Mouse (Mus musculus): ENCODE data around the gene Tmub1. TPM values are rescaled to one million over a fixed set of nuclear protein-coding genes. Genes with fewer than 3 reads are reported as not detected.

The Tmub1 gene
- total and polyA plus RNA-seq, 2 experiments from 2014 or later = 65.5 to 91.5 TPM

DNA sequence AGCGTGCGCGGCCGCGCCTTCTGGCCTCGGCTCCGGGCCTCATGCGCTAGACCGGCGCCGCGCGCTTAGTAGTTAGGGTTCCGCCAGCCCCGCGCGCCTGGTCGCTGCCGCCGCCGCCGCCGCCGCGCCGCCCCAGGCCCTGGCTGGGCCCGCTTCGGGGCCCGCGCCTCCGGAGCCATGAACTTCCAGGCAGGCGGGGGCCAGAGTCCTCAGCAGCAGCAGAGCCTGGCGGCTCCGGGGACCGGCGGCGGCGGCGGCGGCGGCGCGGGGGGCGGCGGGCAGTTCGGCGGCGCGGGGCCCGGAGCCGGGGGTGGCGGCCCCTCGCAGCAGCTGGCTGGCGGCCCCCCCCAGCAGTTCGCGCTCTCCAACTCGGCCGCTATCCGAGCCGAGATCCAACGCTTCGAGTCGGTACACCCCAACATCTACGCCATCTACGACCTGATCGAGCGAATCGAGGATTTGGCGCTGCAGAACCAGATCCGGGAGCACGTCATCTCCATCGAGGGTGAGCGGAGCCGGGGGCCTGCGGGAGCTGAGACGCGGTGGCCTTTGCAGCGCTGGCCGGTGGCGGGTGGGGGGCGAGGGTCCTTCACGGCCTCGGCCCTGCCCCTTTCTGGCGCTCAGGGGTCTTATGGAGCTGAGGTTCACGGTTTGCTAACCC lies 4.5 kb upstream of the Tmub1 start, which contains the start of gene Agap3:
Gene Agap3, plus strand, starts transcription at position 148 of the 661 bp plus-strand sequence.
- DNase-seq (ENCODE audit: low spot score) (peak; percentile 50), ATAC-seq (ENCODE audit: low FRiP score) (peak; percentile 4; the same call in 1 of the 2 replicates)
- H3K36me3 ChIP-seq (ENCODE audit: insufficient read depth, low read length) = no peaks in the 10 kb centered on the region
- peak within 1 kb of the TSS; percentile 91 for H3K9ac ChIP-seq (replicated peaks; ENCODE audit: low read length, poor library complexity, severe bottlenecking)
- TF ChIP-seq CTCF (IDR thresholded peaks at IDR 0.05) = no peak
- H3K4me3 ChIP-seq (ENCODE audit: low read depth, low read length) = peak within 1 kb of the TSS; percentile 65
- no peaks in the 10 kb centered on the region for H3K9me3 ChIP-seq (ENCODE audit: low read length)
- peak within 1 kb of the TSS; percentile 86 for H3K27ac ChIP-seq (ENCODE audit: low read depth, low read length)
- WGBS = 0% methylated on average over 59 of the region's 85 CpGs
- peaks cover 27% of the 10 kb centered on the region for H3K4me1 ChIP-seq (ENCODE audit: insufficient read depth, low read length)
- peak within 1 kb of the TSS; percentile 98 for H3K4me2 ChIP-seq (ENCODE audit: low read depth, low read length, poor library complexity, severe bottlenecking)
- no peaks in the 10 kb centered on the region for H3K27me3 ChIP-seq (ENCODE audit: insufficient read depth, low read length)

DNA sequence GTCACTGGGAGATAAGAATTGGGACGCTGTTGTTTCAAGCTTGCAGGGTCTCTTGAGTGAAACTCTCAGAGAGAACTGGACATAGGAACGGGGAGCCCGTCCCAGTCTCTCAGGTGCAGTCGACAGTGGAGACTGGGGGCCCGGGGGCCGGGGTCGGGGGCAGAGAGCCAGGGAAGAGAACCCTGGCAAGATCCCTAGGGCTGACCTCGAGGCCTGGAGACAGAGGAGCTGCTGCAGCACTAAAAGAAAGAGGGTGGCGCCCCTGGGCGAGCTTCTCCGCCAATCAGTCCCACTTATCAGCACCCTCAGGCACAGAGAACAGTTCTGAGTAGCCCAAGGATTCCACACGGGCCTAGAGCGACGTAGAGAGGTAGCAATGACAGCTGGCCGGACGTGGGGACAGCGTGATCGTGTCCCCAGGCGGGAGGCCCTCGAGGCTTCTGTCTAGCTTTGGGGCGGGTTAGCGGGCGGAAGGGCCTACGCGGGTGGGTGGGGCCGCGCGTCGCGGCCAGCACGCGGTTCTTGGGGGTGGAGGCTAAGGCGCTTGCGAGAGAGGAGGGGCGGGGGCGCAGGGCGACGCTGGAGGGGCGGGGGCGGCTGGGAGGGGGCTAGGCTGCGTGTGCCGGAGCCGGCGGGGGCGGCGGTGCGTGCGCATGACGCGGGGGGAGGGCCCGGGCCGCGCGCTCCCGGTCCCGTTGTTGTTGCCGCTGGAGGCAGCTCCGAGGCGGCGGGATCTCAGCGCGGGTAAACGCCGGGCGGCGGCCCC lies 3.8 kb upstream of the Tmub1 start:
- Histone ChIP-seq H3K36me3 (ENCODE audit: insufficient read depth, low read length) (no peaks in the 10 kb centered on the region), H3K27me3 (ENCODE audit: insufficient read depth, low read length) (no peaks in the 10 kb centered on the region), H3K4me3 (ENCODE audit: low read depth, low read length) (peak overlapping the region; percentile 65), H3K27ac (ENCODE audit: low read depth, low read length) (peak overlapping the region; percentile 86), H3K4me1 (ENCODE audit: insufficient read depth, low read length) (peaks cover 27% of the 10 kb centered on the region), H3K9ac (replicated peaks; ENCODE audit: low read length, poor library complexity, severe bottlenecking) (peak overlapping the region; percentile 91), H3K4me2 (ENCODE audit: low read depth, low read length, poor library complexity, severe bottlenecking) (peak overlapping the region; percentile 98), H3K9me3 (ENCODE audit: low read length) (no peaks in the 10 kb centered on the region)
- DNase-seq (ENCODE audit: low spot score) = peak; percentile 92
- 2% methylated on average over 29 of the region's 66 CpGs for WGBS
- ATAC-seq (ENCODE audit: low FRiP score) = peak; percentile 77
- no peak for TF ChIP-seq CTCF (IDR thresholded peaks at IDR 0.05)

DNA sequence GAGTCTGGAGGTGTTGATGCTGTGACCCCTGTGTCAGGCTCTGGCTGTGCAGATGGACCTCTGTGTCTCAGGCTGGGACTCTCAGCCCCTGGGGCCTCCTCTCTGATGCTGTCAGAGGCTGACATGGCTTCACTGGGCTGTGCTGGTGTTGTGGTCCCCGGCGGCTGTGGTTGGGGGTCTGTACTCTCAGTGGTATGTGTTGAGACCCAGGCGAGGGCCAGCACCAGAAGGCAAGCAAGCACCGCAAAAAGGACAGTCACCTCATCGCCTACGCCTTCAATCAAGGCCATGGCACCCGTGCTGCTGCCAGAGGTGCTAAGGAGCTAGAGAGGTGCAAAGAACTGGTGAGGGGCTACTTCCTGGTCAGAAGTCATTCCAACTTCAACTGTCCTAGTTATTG lies 1.0 kb downstream of the Tmub1 start:
- H3K27me3 ChIP-seq (ENCODE audit: insufficient read depth, low read length) = no peaks in the 10 kb centered on the region
- H3K9ac ChIP-seq (replicated peaks; ENCODE audit: low read length, poor library complexity, severe bottlenecking) = no peak overlapping the region
- TF ChIP-seq CTCF (IDR thresholded peaks at IDR 0.05) = no peak
- DNase-seq (ENCODE audit: low spot score) (no peak), ATAC-seq (ENCODE audit: low FRiP score) (no peak)
- H3K36me3 ChIP-seq (ENCODE audit: insufficient read depth, low read length) = peaks cover 6% of the 10 kb centered on the region; the same call in 1 of the 2 replicates
- H3K9me3 ChIP-seq (ENCODE audit: low read length) = no peaks in the 10 kb centered on the region
- no peak overlapping the region for H3K4me3 ChIP-seq (ENCODE audit: low read depth, low read length)
- H3K4me1 ChIP-seq (ENCODE audit: insufficient read depth, low read length) = peaks cover 16% of the 10 kb centered on the region
- 91% methylated on average over 7 of the region's 7 CpGs for WGBS
- no peak overlapping the region for H3K27ac ChIP-seq (ENCODE audit: low read depth, low read length)
- H3K4me2 ChIP-seq (ENCODE audit: low read depth, low read length, poor library complexity, severe bottlenecking) = peak overlapping the region; percentile 92; the same call in 1 of the 2 replicates

DNA sequence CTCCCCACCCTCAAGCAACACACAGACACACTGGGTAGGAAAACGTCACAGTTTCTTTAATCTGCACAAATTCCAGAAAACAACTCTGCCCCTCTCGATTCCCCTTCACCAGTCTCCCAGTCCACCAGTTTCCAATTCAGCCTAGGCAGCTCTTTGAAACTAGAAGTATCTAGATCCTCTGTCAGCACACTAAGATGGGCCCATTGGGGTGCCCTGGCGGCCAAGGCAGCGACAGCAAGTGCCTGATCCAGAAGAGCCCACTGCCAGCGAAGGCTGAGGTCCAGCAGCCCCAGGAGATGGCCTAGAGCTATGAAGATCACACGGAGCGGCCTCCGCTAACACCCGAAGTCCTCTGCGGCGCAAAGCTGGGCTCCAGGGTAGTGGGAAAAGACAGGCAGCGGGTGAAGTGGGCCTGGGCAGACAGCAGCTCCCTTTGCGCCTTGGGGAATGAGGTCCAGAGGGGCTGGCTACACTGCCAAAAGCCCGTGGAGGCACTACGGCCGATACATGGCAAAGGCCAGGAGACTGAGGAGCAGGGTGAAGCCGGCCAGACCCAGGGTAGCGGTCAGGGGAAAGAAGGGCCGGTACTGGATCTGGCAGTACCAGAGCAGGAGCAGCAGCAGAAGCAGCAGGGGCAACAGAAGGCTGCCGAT lies 2.1 kb downstream of the Tmub1 start:
- Histone ChIP-seq H3K36me3 (ENCODE audit: insufficient read depth, low read length) (peaks cover 16% of the 10 kb centered on the region), H3K9ac (replicated peaks; ENCODE audit: low read length, poor library complexity, severe bottlenecking) (peak overlapping the region; percentile 91), H3K4me3 (ENCODE audit: low read depth, low read length) (peak overlapping the region; percentile 68), H3K4me2 (ENCODE audit: low read depth, low read length, poor library complexity, severe bottlenecking) (peak overlapping the region; percentile 96), H3K27ac (ENCODE audit: low read depth, low read length) (peak overlapping the region; percentile 95), H3K27me3 (ENCODE audit: insufficient read depth, low read length) (no peaks in the 10 kb centered on the region), H3K9me3 (ENCODE audit: low read length) (no peaks in the 10 kb centered on the region), H3K4me1 (ENCODE audit: insufficient read depth, low read length) (peaks cover 16% of the 10 kb centered on the region)
- ATAC-seq (ENCODE audit: low FRiP score) (no peak), DNase-seq (ENCODE audit: low spot score) (no peak)
- WGBS = 51% methylated on average over 20 of the region's 20 CpGs
- TF ChIP-seq CTCF (IDR thresholded peaks at IDR 0.05) = peak; percentile 39

DNA sequence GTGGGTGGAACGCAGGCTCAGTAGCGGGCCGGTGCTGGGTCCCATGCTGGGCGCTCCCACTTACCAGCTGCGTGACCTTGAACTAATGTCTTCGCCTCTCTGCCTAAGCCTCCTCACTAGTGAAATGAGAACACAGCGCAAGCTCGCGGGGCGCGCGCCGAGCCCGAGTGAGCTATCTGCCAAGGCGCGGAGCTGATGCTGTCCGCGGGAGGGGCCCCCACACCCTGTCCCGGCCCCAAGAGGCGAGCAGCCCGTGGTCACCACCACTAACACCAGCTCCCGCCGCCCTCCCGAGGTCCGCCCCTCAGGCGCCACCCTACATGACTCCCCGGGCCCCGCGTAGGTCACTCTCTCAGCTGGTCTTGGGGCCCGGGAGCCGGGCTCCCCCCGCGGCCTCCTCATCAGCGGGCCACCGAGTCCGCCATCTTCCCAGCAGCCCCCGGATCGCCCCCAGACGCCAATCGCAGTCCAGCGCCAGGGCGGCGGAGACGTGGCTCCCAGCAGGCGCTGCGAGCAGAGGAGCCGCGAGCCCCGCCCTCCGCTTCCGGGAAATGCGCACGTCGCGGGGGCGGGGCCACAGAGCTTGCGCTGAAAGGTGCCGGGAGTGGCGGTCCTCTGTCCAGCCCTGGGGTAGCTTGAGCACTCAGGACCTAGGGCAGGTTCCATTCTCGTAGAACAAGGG lies 2.8 kb downstream of the Tmub1 start, which contains the start of gene Fastk:
Gene Fastk, minus strand, starts transcription at position 542 of the 682 bp plus-strand sequence.
- ATAC-seq (ENCODE audit: low FRiP score) = peak; percentile 78
- H3K27ac ChIP-seq (ENCODE audit: low read depth, low read length) = peak within 1 kb of the TSS; percentile 95

More for the DNA sequence above, 2.8 kb downstream of the Tmub1 start, which contains the start of gene Fastk:
- H3K36me3 ChIP-seq (ENCODE audit: insufficient read depth, low read length) = peaks cover 22% of the 10 kb centered on the region
- no peaks in the 10 kb centered on the region for H3K9me3 ChIP-seq (ENCODE audit: low read length)
- no peaks in the 10 kb centered on the region for H3K27me3 ChIP-seq (ENCODE audit: insufficient read depth, low read length)
- DNase-seq (ENCODE audit: low spot score) = peak; percentile 95
- H3K4me2 ChIP-seq (ENCODE audit: low read depth, low read length, poor library complexity, severe bottlenecking) = peak within 1 kb of the TSS; percentile 96
- peak; percentile 7; the same call in 1 of the 2 replicates for TF ChIP-seq CTCF (IDR thresholded peaks at IDR 0.05)
- H3K4me1 ChIP-seq (ENCODE audit: insufficient read depth, low read length) = peaks cover 16% of the 10 kb centered on the region
- H3K4me3 ChIP-seq (ENCODE audit: low read depth, low read length) = peak within 1 kb of the TSS; percentile 68
- WGBS = under 1% methylated on average over 57 of the region's 60 CpGs
- H3K9ac ChIP-seq (replicated peaks; ENCODE audit: low read length, poor library complexity, severe bottlenecking) = peak within 1 kb of the TSS; percentile 91

Measured in midbrain, postnatal 0 days (tissue).